Mouse (Mus musculus): Measurements from ENCODE around the gene Echs1.

DNA sequence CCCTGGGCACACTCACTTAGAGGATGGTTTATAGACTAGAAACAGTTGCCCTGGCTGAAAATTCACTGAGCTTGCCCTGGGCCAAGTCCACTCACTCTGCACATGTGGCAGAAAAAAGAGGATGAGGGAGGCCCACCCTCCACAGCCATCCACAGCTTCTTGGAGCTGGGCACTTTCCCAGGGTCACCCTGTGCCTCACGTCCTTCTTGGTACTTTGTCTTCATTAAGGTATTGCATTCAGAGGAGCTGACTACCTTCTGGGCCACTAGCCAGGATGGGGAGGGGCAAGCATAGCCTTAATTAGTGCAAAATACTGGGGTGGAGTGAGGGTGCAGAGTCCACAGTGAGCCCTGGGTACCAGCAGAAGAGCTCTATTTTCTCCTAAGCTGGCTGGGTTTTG, 20.7 kb downstream of the Echs1 start:
- TF ChIP-seq CTCF (IDR thresholded peaks at IDR 0.05; ENCODE audit: low read depth) (no peak), EP300 (IDR thresholded peaks at IDR 0.05; ENCODE audit: low read depth) (no peak)
